Mouse (Mus musculus): ENCODE results near the gene Ifrd1. TPM values are rescaled to one million over a fixed set of nuclear protein-coding genes. Genes with fewer than 3 reads are reported as not detected.

The Ifrd1 gene
- polyA plus RNA-seq, 1 experiment from 2014 or later, result 138 TPM

DNA sequence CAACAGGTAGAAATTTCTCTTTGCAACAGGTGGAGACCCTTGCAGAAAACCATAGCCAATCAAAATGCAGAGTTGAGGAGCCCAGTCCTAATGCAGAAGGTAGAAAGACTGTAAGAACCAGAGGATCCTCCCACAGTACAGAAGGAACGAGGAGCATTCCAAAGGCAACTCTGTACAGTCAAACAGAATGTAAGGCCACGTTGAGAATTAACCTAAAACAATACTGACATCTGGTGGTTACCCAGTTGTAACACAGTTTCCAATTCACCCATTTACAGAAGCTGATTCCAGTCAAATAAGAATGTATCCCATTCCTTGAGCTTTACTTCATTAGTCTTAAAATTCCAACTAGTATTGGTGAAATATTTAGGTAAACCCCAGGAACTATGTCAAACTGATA, 83.7 kb downstream of the Ifrd1 start:
- no peak overlapping the region for H3K4me3 ChIP-seq
- no peak for DNase-seq (ENCODE audit: extremely low spot score, low spot score)
- WGBS, result 16% methylated on average over 2 of the region's 2 CpGs
- no peaks in the 10 kb centered on the region for H3K36me3 ChIP-seq (replicated peaks)
- H3K4me1 ChIP-seq, result no peaks in the 10 kb centered on the region
- H3K27ac ChIP-seq, result no peak overlapping the region
- no peaks in the 10 kb centered on the region for H3K27me3 ChIP-seq (ENCODE audit: poor library complexity, severe bottlenecking)
- H3K9me3 ChIP-seq, result no peaks in the 10 kb centered on the region

DNA sequence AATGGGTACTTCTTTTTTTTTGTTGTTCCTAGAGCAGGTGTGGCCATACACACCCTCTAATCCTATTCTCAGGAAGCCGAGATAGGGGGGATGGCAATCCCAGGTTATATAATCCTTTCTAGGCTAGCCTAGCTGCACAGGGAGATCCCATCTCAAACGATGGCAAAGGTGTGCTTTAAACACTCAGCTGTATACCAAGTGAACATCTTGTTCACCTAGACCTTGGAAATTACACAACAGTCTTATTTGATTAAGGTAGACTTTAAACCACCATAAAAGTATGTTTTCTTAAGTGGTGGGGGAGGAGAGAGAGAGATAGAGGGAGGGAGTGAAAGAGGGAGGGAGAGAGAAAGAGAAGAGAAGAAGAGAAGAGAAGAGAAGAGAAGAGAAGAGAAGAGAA, 87.5 kb downstream of the Ifrd1 start:
- no peak for DNase-seq (ENCODE audit: extremely low spot score, low spot score)
- no peak overlapping the region for H3K27ac ChIP-seq
- no peaks in the 10 kb centered on the region for H3K27me3 ChIP-seq (ENCODE audit: poor library complexity, severe bottlenecking)
- WGBS, result 83% methylated on average over 2 of the region's 2 CpGs
- H3K4me3 ChIP-seq, result no peak overlapping the region
- no peaks in the 10 kb centered on the region for H3K36me3 ChIP-seq (replicated peaks)
- no peaks in the 10 kb centered on the region for H3K9me3 ChIP-seq
- H3K4me1 ChIP-seq, result no peaks in the 10 kb centered on the region

DNA sequence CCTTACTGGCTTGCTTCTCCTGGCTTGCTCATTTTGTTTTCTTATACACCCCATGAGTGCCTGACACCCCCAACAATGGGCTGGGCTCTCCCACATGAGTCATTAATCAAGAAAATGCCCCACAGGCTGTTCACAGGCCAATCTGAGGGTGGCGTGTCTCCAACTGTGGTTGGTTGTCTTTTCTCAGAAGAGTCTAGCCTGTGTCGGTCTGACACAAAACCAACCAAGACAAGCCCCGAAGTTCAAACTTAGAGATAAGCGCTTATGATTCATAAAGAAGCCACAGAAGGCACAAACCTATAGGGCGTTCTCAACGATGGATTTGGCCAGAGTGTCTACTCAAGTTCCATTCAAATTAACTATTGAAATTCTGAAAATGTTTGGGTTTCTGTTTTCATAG, 94.1 kb downstream of the Ifrd1 start:
- 92% methylated on average over 6 of the region's 6 CpGs for WGBS
- no peak overlapping the region for H3K4me3 ChIP-seq
- no peaks in the 10 kb centered on the region for H3K4me1 ChIP-seq
- H3K36me3 ChIP-seq (replicated peaks), result no peaks in the 10 kb centered on the region
- no peaks in the 10 kb centered on the region for H3K9me3 ChIP-seq
- H3K27me3 ChIP-seq (ENCODE audit: poor library complexity, severe bottlenecking), result no peaks in the 10 kb centered on the region
- DNase-seq (ENCODE audit: extremely low spot score, low spot score), result no peak
- no peak overlapping the region for H3K27ac ChIP-seq

DNA sequence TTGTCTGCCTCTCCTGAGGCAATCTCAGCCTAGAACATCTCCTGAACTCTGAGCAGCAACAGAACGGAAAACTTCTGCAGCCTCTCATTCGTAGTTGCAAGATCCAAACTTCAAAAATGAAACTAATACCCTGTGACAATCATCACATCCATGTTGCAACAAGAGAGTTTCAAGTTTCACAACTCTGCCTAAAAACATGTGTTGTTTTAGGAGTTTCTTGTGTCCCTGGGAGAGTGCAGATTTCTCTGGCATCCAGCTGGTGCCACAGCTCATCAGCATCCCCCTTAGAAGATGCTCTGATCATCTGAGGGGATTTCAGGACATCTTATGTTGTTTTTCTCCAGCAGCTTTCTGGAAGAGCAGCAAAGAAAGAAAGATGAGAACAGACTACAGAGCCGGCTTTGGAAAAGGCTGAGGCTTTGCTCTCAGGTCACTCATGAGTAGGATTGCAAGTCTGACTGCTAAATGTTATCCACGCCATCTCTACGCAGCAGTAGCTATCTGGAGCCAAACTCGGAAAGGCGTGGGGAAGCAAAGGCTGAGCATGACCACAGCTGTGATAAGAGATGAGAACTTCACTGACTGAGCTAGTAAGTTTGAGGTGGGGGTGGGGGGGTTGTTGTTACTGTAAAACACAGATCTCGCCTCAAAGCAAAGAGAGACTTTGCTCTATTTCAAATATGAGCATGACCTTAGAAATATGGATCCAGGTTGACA, 95.8 kb downstream of the Ifrd1 start:
- H3K4me3 ChIP-seq, result no peak overlapping the region
- no peak overlapping the region for H3K27ac ChIP-seq
- DNase-seq (ENCODE audit: extremely low spot score, low spot score), result no peak
- no peaks in the 10 kb centered on the region for H3K36me3 ChIP-seq (replicated peaks)
- H3K27me3 ChIP-seq (ENCODE audit: poor library complexity, severe bottlenecking), result no peaks in the 10 kb centered on the region
- WGBS, result 89% methylated on average over 8 of the region's 8 CpGs
- H3K4me1 ChIP-seq, result no peaks in the 10 kb centered on the region
- no peaks in the 10 kb centered on the region for H3K9me3 ChIP-seq

MicroRNAs within 50 kb of the gene (microRNA counts, 519-probe panel; counts per million panel counts)
- microRNA mmu-miR-1938, result 341 counts per million, percentile 65 among the panel's probes with 10 or more counts

Small RNA genes within 50 kb of the gene (microRNA-seq; reads per million reads assigned to microRNA genes)
- 1.8 reads per million for gene Mir1938

Other genes starting within 250 kb of the Ifrd1 start
- 35.0 and 36.1 TPM in 2 replicates for gene Arl4a, start 210.5 kb downstream of the Ifrd1 start, polyA plus RNA-seq (2016; fragmentation: Nextera tagmentation; extraction: Ambion mirVana)
- gene Scin, start 114.3 kb downstream of the Ifrd1 start, polyA plus RNA-seq (2016; fragmentation: Nextera tagmentation; extraction: Ambion mirVana), result not detected in 2 replicates
- gene Lsmem1, start 49.0 kb downstream of the Ifrd1 start, polyA plus RNA-seq (2016; fragmentation: Nextera tagmentation; extraction: Ambion mirVana), result not detected in 2 replicates
- gene Zfp277, start 197.4 kb upstream of the Ifrd1 start, polyA plus RNA-seq (2016; fragmentation: Nextera tagmentation; extraction: Ambion mirVana), result 36.6 and 37.3 TPM in 2 replicates
- 12.9 and 16.2 TPM in 2 replicates for gene Dock4, start 197.4 kb upstream of the Ifrd1 start, polyA plus RNA-seq (2016; fragmentation: Nextera tagmentation; extraction: Ambion mirVana)

Measured in forebrain, embryonic 10.5 days (tissue).